Mouse (Mus musculus): ENCODE results near the gene Bcl11b.

DNA sequence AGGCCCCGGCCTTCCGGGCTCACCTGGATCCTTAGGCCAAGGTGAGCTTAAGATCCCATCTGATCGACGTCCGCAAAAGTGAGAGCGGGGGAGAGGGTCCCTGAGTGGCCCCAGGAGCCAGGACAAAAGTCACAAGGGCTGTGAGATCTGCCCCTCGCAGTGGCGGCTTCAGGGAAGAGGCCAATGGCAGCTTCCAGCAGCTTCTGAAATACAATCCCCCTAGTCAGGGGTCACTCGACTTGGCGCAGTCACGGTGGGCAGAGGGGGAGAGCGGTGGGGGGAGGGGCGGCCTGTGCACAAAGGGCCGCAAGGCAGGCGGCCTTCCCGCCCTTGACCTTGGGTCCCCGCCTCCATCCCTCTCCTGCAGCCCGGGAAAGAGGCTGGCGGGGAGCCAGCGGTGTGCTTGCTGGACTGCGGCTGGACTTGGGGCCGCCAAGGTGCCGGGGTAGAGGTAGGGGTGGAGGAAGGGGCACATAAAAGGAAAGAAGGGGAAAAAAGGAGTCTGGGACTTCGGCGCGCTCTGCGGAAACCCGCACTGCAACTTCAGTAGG lies 23.6 kb downstream of the Bcl11b start:
- no peak for TF ChIP-seq CTCF (IDR thresholded peaks at IDR 0.05; ENCODE audit: control insufficient read depth, insufficient read depth, insufficient replicate concordance, low read depth, low read length)
- no peak for TF ChIP-seq POLR2A (IDR thresholded peaks at IDR 0.05; ENCODE audit: control insufficient read depth, low read depth, low read length)

Measured in testis, adult 2 months (tissue).